Mouse (Mus musculus): ENCODE results near the gene Naif1.
"Not testable (repeated sequence)": the region's sequence is repeated elsewhere in the genome, so short reads cannot be mapped to it uniquely, and the experiment has no call there.

The Naif1 gene

GRCm38 (mm10) chr2:32458300-32458699, 8.0 kb downstream of the Naif1 start:
- DNase-seq: peak in 1 of 2 experiments; percentile 20

GRCm38 (mm10) chr2:32459657-32460056, 9.4 kb downstream of the Naif1 start:
- no peak for DNase-seq

- DNase-seq: no peak
These were observed 13.5 kb downstream of the Naif1 start for GRCm38 (mm10) chr2:32463773-32464172.

GRCm38 (mm10) chr2:32464212-32464891, 14.1 kb downstream of the Naif1 start:
- no peak for DNase-seq

GRCm38 (mm10) chr2:32471001-32471680, 20.9 kb downstream of the Naif1 start:
- no peak for DNase-seq

GRCm38 (mm10) chr2:32471681-32472061, 21.4 kb downstream of the Naif1 start:
- peak in 1 of 2 experiments; percentile 62 for DNase-seq

- not testable (repeated sequence) for DNase-seq
These were observed 25.1 kb downstream of the Naif1 start for GRCm38 (mm10) chr2:32475361-32475760.

GRCm38 (mm10) chr2:32482351-32482750, 32.1 kb downstream of the Naif1 start:
- DNase-seq: peak; percentile 76 to 91

- peak; percentile 36 to 65 for DNase-seq
These were observed 33.1 kb downstream of the Naif1 start for GRCm38 (mm10) chr2:32483179-32483875.

- peak; percentile 82 to 92 for DNase-seq
These were observed 34.7 kb downstream of the Naif1 start for GRCm38 (mm10) chr2:32484933-32485332.

GRCm38 (mm10) chr2:32485751-32486150, 35.5 kb downstream of the Naif1 start:
- DNase-seq: no peak

- no peak for DNase-seq
These were observed 35.9 kb downstream of the Naif1 start for GRCm38 (mm10) chr2:32486155-32486554.

- DNase-seq: peak; percentile 96 to 98
These were observed 36.9 kb downstream of the Naif1 start for GRCm38 (mm10) chr2:32487124-32487623.

- DNase-seq: peak; percentile 89 to 90
These were observed 38.4 kb downstream of the Naif1 start for GRCm38 (mm10) chr2:32488679-32489078.

- DNase-seq: not testable (repeated sequence)
These were observed 40.5 kb downstream of the Naif1 start for GRCm38 (mm10) chr2:32490730-32491129.

GRCm38 (mm10) chr2:32492661-32493060, 42.4 kb downstream of the Naif1 start:
- DNase-seq: no peak

GRCm38 (mm10) chr2:32493301-32493701, 43.0 kb downstream of the Naif1 start:
- no peak for DNase-seq

- DNase-seq: no peak
These were observed 44.3 kb downstream of the Naif1 start for GRCm38 (mm10) chr2:32494522-32494921.

- peak; percentile 63 to 65 for DNase-seq
These were observed 45.0 kb downstream of the Naif1 start for GRCm38 (mm10) chr2:32495185-32495726.

- no peak for DNase-seq
These were observed 45.9 kb downstream of the Naif1 start for GRCm38 (mm10) chr2:32496190-32496589.

- peak in 1 of 2 experiments; percentile 41 for DNase-seq
These were observed 49.1 kb downstream of the Naif1 start for GRCm38 (mm10) chr2:32499365-32499764.

- no peak for DNase-seq
These were observed 50.2 kb downstream of the Naif1 start for GRCm38 (mm10) chr2:32500461-32500860.

- peak in 1 of 2 experiments; percentile 30 for DNase-seq
These were observed 51.6 kb downstream of the Naif1 start for GRCm38 (mm10) chr2:32501754-32502324.
